Mouse (Mus musculus) regulatory T cell (primary cell): Measurements from ENCODE around the gene Jmjd1c.

Experiments used
- in situ Hi-C: fragments of 300-600 bp; cut with MboI, MseI; formaldehyde crosslinking; loops from one replicate; pipeline ENCODE4 v1.15.1; 2025; ENCODE audit warnings: high pct_unique_total_duplicates

Gene Jmjd1c

GRCm38 (mm10) chr10:67221284-67221683 lies 125.4 kb downstream of the Jmjd1c start:
- in situ Hi-C loops: no loop called here

DNA sequence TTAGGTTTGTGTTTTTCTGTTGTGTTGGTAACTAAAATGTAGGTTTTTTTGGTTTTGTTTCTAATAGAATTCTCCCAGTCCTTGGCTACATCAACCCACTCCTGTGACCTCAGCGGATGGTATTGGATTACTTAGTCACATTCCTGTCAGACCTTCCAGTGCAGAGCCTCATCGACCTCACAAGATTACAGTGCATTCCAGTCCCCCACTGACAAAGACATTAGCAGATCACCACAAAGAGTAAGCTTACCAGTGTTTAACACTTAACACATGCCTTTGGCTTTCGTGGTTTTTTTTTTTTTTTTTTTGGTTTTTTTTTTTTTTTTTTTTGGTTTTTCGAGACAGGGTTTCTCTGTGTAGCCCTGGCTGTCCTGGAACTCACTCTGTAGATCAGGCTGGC lies 128.0 kb downstream of the Jmjd1c start:
- in situ Hi-C loops: no loop called here

DNA sequence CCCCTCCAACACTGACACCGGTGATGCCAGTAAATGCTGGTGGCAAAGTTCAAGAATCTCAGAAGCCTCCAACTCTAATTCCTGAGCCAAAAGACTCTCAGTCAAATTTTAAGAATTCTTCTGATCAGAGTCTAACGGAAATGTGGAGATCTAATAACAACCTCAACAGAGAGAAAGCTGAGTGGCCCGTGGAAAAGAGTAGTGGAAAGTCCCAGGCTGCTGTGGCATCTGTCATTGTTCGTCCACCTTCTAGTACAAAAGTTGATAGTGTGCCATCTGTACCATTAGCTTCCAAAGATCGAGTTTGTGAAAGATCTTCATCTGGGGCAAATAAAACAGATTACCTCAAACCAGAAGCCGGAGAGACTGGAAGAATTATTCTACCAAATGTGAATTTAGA lies 129.6 kb downstream of the Jmjd1c start:
- in situ Hi-C loops: no loop called here

DNA sequence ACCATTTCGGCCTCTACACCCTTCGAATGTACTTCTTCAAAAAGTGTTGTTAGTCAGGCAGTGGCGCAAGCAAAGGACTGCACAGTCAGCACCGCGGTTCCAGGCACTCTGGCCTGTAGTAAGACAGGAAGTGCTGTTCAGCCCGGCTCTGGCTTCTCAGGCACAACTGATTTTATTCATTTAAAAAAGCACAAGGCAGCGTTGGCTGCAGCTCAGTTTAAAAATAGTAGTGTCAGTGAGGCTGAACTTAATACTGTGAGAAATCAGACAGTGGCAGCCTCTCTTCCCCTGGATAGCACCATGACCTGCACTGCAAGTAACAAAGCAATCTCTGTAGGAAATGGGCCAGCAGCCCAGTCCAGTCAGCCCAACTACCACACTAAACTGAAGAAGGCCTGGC lies 130.2 kb downstream of the Jmjd1c start:
- in situ Hi-C loops: no loop called here

DNA sequence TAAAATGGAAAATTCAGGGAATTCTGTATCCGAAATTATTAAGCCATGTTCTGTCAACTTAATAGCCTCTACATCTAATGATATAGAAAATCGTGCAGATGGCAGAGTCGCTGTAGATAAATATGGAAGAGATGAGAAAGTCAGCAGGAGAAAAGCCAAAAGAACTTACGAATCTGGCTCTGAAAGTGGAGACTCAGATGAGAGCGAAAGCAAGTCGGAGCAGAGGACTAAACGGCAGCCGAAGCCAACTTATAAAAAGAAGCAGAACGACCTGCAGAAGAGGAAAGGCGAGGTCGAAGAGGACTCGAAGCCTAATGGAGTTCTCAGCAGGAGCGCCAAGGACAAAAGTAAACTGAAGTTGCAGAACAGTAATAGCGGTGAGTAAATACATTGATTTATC lies 130.6 kb downstream of the Jmjd1c start:
- in situ Hi-C loops: no loop called here

DNA sequence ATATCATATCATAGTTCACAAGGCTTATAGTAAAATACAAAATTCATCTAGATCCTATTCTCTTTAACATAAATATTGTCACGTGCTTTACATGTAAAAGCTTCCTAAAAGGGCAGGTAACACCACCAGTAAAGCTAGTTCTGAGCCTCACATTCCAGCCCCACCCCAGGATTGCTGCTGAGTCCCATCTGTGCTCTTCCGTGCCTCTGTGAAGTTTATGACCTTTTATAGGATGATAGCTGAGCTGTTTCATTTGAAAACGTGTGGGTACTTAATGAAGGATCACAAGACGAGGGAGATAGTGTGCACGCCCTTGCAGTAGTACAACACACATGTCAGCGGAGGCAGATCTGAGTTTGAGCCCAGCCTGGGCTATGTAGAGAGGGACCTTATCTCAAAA lies 134.5 kb downstream of the Jmjd1c start:
- in situ Hi-C loops: no loop called here

DNA sequence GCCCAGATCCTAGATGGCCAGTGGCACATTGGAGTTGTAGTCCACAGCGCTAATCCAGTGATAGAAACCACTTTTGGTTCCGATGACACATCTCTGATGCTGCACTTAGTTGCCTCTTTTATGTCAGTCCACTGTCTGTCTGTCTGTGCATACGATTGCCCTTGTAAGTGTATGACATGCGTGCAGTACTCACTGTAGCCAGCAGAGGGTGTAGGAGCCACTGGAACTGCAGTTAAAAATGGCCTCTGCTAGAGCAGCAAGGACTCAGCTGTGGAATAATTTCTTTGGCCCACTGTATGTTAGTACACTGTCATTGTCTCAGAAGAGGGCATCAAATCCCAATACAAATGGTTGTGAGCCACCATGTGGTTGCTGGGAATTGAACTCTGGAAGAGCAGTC lies 151.2 kb downstream of the Jmjd1c start:
- in situ Hi-C loops: no loop called here

- in situ Hi-C loops: no loop called here
Observed at GRCm38 (mm10) chr10:67249486-67249885, 153.6 kb downstream of the Jmjd1c start.

DNA sequence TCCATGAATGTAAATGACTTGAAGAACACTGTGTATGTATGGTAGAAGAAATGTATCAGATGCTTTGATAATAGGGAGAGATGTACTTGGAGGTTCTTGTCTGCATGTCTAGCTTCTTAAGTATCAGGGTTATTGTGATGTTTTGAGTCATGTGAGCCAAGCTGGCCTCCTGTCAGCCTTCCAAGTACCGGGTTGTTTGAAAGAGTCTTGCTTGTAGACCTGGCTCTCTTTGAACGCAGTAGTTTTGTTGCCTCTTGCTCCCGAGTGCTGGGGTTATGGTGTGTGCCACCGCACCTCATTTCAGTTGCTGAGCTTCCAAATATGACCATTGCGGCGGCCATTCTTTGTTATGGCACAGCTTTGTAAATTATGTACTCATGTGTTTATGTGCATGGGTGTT lies 154.9 kb downstream of the Jmjd1c start:
- in situ Hi-C loops: no loop called here

- in situ Hi-C loops: no loop called here
Observed at GRCm38 (mm10) chr10:67252353-67252752, 156.4 kb downstream of the Jmjd1c start.

DNA sequence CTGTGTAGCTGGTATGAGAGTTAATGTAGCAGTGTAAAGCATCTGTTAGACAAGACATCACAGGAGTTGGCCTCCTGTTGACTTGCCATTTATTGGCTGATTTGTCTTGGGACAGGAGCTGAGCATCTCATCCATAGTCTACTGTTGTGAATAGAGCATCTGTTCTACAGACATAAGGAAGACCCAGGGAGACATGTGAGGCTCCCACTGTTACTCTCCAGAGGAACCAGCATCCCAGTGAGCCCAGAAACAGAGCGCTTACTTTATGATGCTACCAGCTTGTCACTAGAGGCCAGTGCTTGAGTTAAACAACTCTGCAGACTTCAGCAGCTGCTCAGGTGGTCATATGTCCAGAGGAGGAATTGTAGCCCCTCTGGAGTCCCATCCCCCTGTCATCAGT lies 157.2 kb downstream of the Jmjd1c start:
- in situ Hi-C loops: no loop called here

DNA sequence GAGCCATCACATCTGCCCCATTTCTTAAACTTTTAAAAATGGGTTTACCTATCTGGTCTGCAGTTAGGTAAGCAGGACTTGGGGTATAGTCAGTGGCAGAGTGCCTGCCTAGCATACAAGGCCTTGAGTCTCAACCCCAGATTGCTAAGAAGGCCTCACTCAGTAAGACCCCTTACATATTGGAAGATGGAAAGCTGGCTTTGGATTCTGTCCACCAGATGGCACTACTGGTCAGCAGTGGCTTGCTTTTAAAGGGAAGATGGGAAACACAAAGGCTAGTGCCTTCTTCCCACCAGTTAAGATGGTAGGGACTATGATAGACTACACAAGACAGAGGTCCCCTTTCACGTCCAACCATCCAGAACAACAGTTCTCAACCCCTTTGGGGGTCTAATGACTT lies 168.9 kb downstream of the Jmjd1c start:
- in situ Hi-C loops: no loop called here

- in situ Hi-C loops: no loop called here
Observed at GRCm38 (mm10) chr10:67275916-67276315, 180.0 kb downstream of the Jmjd1c start.

- in situ Hi-C loops: no loop called here
Observed at GRCm38 (mm10) chr10:67281852-67282251, 185.9 kb downstream of the Jmjd1c start.

DNA sequence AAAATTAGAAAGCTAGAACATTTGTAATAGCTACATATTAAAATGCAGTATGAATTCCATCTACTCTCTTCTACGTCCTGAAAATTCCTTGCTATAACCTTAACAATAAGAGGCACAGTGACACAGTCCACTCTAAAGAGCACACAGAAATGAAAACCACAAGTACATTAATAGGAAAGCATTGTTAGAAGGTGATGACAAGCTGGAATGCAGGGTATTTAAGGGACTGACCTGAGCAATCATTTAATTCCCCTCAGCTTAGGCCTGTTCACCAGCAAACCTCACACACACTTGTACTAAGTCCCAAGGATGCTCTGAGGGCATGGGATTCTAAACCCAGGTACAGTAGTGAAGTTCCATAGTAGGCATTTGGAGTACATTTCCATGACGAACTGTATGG lies 186.6 kb downstream of the Jmjd1c start:
- in situ Hi-C loops: no loop called here

- in situ Hi-C loops: no loop called here
Observed at GRCm38 (mm10) chr10:67283516-67283915, 187.6 kb downstream of the Jmjd1c start.

DNA sequence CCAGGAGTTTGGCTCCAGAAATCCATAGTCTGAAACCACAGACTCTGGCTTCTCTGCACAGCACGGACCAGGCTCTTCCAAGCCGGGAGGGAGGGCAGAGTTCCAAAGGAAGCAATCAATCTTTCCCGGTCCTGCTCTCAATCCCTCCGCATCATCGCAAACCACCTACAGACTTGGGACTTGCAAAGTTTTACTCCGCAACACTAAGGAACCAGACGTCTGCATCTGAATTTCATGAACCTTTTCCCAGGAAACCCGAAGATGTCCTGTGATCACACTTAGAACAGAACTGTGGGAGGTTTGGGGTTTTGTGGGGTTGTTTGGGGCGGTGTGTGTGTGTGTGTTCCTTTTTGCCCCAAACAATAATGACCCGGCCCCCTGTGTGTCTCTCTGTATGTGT lies 188.4 kb downstream of the Jmjd1c start:
- in situ Hi-C loops: no loop called here

- in situ Hi-C loops: no loop called here
Observed at GRCm38 (mm10) chr10:67284761-67285175, 188.8 kb downstream of the Jmjd1c start.

- in situ Hi-C loops: no loop called here
Observed at GRCm38 (mm10) chr10:67285176-67285814, 189.4 kb downstream of the Jmjd1c start, which contains the start of gene Nrbf2. Nrbf2 (minus strand) TSS chr10:67285305.

DNA sequence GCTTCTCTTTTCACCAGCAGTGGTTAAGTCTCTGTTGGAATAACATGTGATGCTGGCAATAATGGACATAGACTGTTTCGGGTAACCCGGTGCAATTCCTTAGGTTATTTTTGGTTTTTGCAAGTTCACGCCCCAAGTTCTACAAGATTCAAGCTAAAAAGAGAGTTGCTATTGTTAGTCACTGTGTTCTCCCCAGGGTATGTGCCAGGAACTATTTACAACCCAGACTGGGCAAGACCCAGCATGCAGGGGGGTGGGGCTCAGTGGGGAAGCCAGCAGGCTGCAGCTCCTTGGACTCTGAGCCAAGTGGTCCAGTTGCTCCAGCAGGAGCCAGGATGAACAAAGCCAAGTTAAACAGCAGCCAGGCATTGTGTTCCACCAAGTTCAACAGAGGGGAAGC lies 192.0 kb downstream of the Jmjd1c start:
- in situ Hi-C loops: no loop called here

GRCm38 (mm10) chr10:67290622-67291021 lies 194.7 kb downstream of the Jmjd1c start:
- in situ Hi-C loops: no loop called here

DNA sequence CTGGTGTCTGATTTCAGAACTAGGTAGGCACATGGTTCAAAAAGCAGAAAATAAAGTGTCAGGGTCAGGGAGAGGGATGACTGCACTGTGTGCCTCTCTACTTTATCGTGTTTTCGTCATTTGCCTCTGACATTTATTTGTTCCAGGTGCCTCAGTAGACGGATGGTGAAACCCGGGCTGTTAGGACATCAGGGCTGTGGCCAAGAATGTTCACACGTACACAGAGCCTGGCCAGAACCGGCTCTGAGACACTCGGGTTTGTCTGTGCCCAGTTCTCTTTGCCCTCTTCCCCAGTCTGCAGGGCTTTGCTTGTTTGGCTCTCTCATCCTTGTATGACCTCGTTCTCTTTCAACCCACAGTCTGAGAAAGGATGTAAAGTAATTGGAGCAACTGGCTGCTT lies 195.2 kb downstream of the Jmjd1c start:
- in situ Hi-C loops: no loop called here

GRCm38 (mm10) chr10:67295331-67295730 lies 199.4 kb downstream of the Jmjd1c start:
- in situ Hi-C loops: no loop called here

DNA sequence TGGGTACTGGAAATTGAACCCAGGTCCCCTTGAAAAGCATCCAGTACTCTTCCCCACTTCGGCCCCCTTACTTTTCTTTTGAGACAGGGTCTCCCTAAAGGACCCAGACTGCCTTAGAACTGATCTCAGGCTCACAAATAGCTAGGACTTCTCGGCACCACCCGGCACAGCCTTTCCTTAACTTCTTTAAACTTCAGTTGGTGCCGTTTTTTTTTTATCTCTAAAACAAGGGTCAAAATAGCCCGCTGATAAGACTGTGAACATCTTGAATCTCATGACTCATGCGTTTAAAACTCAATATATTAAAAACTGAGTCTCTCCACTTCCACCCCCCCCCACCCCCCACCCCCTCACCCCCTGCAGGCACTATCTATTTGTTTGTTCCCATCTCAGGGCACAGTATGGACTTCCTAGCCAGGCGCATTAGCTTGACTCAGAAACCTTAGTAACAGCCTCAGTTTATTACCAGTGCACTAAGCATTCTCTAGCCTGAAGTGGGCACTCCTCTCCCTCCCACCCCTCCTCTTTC lies 200.1 kb downstream of the Jmjd1c start:
- in situ Hi-C loops: no loop called here
